Mouse (Mus musculus) R1 (cell line): ENCODE results near the gene Tnfsf10.

Experiments
- DNase-seq: peaks from one replicate; pipeline ENCODE4 v3.0.0-alpha.2; 2018; ENCODE audit warnings: low read depth, low spot score

Gene Tnfsf10

DNA sequence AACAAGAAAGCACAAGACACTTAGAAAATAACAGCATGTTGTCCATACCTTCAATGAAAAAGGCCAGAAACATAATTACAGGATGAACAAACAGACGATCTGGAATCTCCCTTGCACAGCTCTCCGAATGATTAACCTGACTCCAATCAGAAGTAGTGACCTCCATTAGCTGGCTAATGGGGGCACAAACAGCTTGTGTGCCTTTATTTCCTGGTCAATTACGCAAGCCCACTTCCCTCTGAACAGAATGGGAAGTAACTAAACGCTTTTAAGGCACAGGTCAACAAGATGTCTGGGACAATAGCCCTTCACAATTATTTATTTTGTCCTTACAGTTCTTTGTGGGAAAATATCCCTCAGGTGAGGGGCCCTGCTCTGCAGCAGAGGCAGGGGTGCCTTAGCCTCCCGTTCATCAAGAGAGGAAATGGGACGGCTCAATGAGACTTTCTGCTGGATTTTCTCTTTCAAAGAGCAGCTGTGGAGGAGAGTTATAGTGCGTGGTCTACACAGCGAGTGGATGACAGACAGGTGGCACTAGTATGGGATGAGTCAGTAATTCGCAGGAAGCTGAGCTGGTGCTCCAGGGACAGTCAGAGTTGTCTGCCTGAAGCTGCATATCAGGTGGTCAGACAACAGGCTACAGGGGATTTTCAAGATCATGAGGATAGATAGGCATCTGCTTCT is 14.3 kb upstream of the Tnfsf10 start:
- DNase-seq: no peak

- DNase-seq: no peak
Observed at GRCm38 (mm10) chr3:27306815-27307214, 10.0 kb upstream of the Tnfsf10 start.

DNA sequence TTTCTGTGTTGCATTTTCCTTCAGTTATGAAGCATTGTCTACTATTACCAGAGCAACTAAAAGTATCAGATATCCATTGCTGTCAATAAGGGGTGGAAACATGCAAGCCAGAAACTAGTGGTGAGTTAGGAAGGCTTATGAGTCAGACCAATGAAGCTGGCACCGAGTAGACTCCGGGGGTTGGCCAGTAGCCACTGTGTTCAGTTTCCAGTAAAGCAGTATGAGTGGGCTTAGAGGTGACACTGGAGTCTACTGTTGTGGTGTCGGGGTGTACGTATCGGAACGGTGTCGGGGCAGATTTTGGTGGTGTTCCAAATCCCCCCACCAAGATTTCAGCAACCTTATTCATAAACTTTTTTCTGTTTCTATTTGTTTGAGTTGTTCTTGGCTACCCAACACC is 5.9 kb upstream of the Tnfsf10 start:
- DNase-seq: no peak

DNA sequence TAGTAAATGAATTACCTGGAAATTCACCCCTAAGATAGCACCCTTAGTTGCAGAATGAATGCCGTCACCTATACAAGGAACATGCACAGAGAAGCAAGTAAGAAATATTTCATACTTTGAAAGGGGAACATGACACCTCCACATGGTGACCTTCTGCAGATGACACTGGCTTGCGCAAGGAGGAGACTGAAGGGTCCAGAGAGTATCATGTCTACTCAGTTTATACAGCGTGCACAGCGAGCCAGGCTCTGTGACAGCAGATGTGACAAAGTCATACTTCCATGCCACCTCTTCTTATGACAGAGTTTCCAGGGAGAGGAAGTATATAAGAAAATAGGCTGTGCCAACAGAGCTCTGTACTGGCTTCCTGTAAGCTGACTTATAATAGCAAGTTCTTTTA is 5.4 kb upstream of the Tnfsf10 start:
- DNase-seq: no peak

DNA sequence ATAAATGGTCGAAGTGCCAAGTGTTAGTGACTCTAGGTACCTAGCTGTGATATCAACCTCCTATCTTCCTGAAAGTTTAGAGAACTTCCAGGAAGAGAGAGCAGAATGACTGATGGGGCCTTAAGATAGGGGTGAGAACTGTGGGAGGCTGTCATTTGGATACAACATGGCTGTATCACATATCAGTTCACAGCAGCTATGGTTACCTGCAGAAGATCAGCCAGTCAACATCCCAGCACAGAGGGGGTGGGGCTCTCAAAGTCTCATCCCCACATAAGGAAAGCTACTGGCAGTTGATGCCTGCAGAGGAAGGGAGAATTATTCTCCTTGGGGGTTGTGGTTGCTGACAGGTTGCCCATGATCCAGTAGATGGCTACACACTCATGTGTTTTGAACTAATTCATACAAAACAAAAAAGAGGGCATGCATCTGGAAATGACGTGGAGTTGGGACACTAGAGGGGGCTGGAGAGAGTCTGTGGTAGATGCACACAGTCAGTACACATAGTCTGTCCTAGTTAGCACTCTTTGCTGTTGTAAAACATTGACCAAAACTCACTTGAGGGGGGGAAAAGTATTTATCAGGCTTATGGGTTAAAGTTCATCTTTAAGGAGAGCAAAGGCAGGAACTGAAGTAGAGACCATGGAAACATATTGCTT is 2.2 kb upstream of the Tnfsf10 start:
- no peak for DNase-seq

GRCm38 (mm10) chr3:27317288-27318024 is 628 bp downstream of the Tnfsf10 start:
- DNase-seq: no peak

DNA sequence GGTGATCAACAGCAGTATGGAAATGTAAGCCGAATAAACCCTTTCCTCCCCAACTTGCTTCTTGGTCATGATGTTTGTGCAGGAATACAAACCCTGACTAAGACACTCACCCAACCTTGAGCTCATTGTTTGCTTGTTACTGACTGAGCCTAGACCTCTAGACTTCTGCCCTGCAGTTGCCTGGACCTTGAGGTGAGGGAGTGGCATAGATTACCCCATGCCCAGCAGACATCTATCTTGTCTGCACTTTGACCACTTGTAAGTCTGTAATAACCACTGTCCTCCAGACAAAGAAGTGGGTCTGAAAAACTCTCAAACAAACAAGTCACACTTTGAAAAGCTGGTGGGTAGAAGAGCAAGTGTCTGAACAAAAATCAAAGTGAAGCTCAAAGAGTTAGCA is 2.8 kb downstream of the Tnfsf10 start:
- no peak for DNase-seq

GRCm38 (mm10) chr3:27320613-27321495 is 4.0 kb downstream of the Tnfsf10 start:
- no peak for DNase-seq

DNA sequence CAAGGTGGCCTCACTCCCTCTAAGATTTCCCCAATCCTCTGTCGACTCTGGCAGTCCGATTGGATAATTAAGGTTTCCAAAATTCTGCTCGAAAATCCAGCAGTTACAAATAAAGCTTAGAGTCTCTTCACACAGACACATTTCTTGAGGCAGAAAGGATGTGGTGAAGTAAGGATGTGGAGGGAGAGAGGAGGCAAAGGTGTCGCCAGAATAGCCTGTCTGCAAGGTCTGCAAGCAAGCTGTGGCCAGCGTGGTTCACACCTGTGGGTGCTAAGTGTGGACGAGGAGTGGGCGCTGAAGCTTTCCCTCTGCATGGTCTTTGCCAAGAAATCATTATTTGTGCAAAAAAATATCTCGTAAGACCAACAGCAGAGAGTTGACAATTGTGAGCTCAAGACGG is 5.8 kb downstream of the Tnfsf10 start:
- no peak for DNase-seq

DNA sequence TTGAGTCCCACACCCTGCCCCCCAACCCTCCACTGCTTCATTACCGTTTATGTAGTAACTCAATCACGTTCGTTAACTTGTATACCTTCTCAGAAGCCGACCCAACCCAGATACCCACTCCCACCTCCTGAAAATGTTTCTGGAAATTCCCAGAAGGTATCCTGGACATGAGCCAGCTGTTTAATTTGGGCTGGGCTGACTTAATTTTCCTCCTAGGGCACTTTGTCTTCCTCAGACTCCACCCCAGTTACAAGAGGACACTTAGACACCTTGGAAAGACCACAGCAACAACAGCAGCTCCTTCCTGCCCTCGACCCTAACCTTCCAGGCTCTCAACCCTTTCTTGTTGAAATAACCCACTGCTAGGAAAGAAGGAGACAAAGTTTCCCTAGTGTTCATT is 6.7 kb downstream of the Tnfsf10 start:
- DNase-seq: no peak

DNA sequence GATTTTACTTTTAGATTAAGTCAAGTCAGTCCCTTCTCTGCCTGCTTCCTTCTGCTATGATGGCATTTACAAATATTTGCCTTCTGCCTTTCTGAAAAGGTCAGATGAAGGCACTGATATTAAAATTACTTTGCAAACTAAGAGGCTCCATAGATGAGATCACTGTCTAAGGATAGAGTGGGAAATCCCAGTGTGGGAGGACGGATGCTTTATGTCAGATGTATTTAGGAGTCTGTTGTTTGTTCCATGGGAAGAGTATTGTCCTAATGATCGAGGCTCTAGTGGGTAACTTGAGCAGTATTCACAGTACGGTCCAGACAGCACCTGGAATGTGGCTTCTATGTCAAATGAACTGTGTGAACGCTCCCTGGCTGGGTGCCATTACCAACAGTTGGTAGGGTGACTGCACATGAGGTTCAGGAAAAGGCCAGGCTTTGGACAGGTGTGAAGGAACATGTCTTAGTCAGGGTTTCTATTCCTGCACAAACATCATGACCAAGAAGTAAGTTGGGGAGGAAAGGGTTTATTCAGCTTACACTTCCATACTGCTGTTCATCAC is 9.9 kb downstream of the Tnfsf10 start:
- no peak for DNase-seq

- DNase-seq: no peak
Observed at GRCm38 (mm10) chr3:27330706-27331105, 13.9 kb downstream of the Tnfsf10 start.

DNA sequence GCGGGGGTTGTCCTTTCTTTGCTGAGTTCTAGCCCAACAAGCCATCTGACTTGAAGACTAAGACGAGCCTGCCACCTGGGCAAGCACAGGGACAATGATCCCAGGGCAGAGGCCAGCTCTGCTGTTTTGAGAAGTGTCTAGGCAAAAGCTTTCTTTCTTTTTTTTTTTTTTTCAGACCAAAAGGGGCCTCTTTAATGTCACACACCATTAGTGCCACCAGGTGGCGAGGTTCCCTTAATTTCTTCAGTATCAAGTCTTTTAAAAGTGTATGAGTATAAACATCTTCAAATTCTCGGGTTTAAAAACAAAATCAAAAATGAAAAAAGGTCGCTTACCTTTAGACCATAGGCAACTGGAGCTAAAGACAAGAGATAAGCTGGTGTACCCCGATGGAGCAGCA is 21.6 kb downstream of the Tnfsf10 start:
- peak; percentile 50 for DNase-seq

DNA sequence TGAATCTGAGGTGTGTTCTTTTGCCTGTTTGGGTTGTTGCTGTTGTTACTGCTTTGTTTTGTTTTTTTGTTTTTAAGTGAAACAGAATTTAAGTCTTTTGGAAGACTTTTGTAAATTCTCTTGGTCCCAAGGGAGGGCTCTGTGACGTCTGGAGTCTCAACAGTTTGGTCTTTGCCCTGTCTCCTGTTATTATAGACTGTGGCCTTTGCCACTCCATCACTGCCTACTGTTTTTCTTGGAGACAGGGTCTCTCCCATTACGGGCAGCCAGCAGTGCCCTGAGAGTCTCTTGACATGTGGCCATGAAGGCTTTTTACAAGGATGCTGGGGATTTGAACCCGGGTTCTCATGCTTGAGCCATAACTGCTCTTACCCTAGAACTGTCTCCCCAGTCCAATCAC is 22.1 kb downstream of the Tnfsf10 start:
- DNase-seq: no peak

- no peak for DNase-seq
Observed at GRCm38 (mm10) chr3:27340757-27341156, 23.9 kb downstream of the Tnfsf10 start.

- no peak for DNase-seq
Observed at GRCm38 (mm10) chr3:27342462-27342861, 25.6 kb downstream of the Tnfsf10 start.

- DNase-seq: peak; percentile 81
Observed at GRCm38 (mm10) chr3:27345526-27345925, 28.7 kb downstream of the Tnfsf10 start.

DNA sequence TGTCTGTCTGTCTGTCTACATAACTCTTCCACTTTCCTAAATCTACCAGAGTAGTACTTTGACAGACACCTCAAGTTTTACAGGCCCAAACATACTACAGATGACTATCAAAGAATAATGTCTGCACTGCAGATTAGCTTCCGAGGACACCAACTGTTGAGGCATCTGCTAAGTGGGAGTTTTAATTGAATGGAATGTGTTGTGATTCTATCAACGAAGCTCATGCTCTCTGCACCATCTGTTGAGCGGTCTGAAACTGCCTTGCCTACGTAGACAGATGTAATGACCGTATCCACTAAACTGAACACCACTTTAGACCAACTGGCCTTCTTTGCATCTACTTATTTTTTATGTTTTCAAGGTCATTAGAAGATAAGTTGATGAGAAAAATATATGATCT is 31.6 kb downstream of the Tnfsf10 start:
- DNase-seq: no peak

GRCm38 (mm10) chr3:27351105-27351504 is 34.3 kb downstream of the Tnfsf10 start:
- DNase-seq: no peak

DNA sequence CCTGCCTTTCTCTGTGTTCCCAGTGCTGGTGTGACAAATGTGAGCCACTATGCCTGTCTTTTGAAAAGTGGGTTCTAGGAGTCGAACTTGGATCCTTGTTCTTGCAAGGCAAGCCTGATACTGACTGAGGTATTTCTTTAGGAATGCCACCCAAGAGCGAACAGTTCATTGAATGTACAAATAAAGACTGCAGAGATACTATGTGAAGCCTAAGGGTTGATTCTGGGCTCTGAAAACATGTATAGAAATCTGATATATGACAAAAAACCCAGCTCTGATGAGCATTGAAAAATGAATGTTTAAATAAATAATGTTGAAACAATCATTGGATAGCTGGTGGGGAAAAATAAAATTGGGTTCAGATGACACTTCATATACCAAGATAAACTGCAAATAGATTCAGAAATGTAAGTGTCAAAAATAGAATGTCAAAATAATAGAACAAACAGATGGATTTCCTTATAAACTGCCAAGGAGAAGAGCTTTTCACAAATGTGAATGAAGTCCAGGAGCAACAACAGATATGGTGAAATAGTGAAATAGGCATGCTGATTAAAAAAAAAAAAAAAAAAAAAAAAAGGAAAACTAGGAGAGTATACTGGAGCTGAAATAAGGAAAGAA is 42.4 kb downstream of the Tnfsf10 start:
- no peak for DNase-seq

DNA sequence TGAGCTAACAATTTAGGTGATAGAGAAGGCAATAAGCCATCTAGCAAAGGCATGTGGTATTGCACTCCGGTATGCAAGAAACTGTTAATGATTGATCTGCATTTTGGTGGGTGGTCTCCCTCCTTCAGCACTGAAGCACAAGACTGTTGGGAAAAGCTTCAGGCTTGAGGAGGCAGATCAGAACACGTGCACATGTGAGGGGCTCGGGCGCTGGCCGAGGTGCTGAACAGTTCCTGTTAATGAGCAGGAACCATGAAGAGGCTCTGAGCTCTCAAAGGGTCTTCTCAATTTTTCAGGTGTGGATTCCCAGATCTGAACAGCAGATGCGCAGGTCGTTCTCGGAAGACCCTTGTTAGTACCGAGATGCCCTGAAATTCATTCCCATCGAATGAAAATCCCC is 53.3 kb downstream of the Tnfsf10 start:
- DNase-seq: peak; percentile 70
